Mouse (Mus musculus) lung, embryonic 15.5 days (tissue): ENCODE measurements at regions not wholly inside any gene's neighbourhood (a gene's known extent, or its start where the extent isn't known, plus 50 kb on each side); places are given as distances from the start of the nearest gene placed in this dataset.

Experiments used
- ATAC-seq: fragments of 200-750 bp; cut with Nextera tagmentation; 2 replicates; pipeline ENCODE4 v1.8.0; 2017; ENCODE audit warnings: moderate number of reproducible peaks, borderline replicate concordance; ENCODE audit not compliant: low FRiP score, low TSS enrichment; ENCODE audit errors: extremely low read depth
- H3K27ac ChIP-seq: fragments of 300-500 bp; sonication (generic); 2 replicates; pipeline ENCODE4 v1.5.1; 2015; ENCODE audit warnings: moderate library complexity, mild to moderate bottlenecking, inconsistent platforms
- H3K27me3 ChIP-seq: fragments of 300-500 bp; sonication (generic); 2 replicates; pipeline ENCODE4 v1.6.1; 2015; ENCODE audit warnings: inconsistent platforms
- H3K36me3 ChIP-seq: fragments of 300-500 bp; sonication (generic); 2 replicates; pipeline ENCODE4 v1.6.1; 2015; ENCODE audit warnings: inconsistent platforms
- H3K4me1 ChIP-seq: fragments of 300-500 bp; sonication (generic); 2 replicates; pipeline ENCODE4 v1.6.1; 2015; ENCODE audit warnings: inconsistent platforms
- H3K4me2 ChIP-seq: fragments of 300-500 bp; sonication (generic); 2 replicates; pipeline ENCODE4 v1.6.1; 2015; ENCODE audit warnings: inconsistent platforms, mild to moderate bottlenecking, moderate library complexity
- H3K4me3 ChIP-seq: fragments of 300-500 bp; sonication (generic); 2 replicates; pipeline ENCODE4 v1.5.1; 2015; ENCODE audit warnings: mild to moderate bottlenecking, inconsistent platforms
- H3K9ac ChIP-seq: fragments of 300-500 bp; sonication (generic); 2 replicates; pipeline ENCODE4 v1.6.1; 2015; ENCODE audit warnings: inconsistent platforms
- H3K9me3 ChIP-seq: fragments of 300-500 bp; sonication (generic); 2 replicates; pipeline ENCODE4 v1.6.1; 2016; ENCODE audit warnings: inconsistent platforms
- WGBS: fragments of 180-500 bp; shearing (Covaris S2); methylation state at CpG from one replicate; pipeline ENCODE4 v1.1.7; 2015; 5-methylcytosine and 5-hydroxymethylcytosine counted together

DNA sequence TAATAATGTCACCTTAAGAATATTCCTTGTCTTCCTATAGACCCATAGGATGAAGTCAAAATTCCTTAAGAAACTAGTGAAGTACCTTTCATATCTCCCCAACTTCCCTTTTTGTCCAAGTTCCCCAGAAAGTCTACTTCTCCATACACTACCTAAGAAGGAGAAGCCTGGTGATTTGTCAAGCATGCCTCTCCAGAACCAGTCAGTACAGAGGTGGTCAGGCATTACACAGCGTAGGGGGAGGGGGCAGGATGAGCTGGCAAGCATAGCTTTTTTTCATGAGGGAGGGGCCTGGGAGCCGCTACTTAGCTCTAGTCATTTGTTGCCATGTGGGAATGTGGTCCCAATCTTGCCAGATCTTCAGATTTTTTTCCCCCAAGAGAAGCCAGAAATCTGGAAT is 54.0 kb upstream of the Satb2 start:
- H3K4me3 ChIP-seq: no peak overlapping the region
- H3K36me3 ChIP-seq: no peaks in the 10 kb centered on the region
- no peaks in the 10 kb centered on the region for H3K4me1 ChIP-seq
- 68% methylated on average over 2 of the region's 2 CpGs for WGBS
- H3K27ac ChIP-seq: no peak overlapping the region
- no peak for ATAC-seq
- H3K9me3 ChIP-seq: no peaks in the 10 kb centered on the region
- no peaks in the 10 kb centered on the region for H3K27me3 ChIP-seq
- H3K4me2 ChIP-seq: no peak overlapping the region
- H3K9ac ChIP-seq: no peak overlapping the region

DNA sequence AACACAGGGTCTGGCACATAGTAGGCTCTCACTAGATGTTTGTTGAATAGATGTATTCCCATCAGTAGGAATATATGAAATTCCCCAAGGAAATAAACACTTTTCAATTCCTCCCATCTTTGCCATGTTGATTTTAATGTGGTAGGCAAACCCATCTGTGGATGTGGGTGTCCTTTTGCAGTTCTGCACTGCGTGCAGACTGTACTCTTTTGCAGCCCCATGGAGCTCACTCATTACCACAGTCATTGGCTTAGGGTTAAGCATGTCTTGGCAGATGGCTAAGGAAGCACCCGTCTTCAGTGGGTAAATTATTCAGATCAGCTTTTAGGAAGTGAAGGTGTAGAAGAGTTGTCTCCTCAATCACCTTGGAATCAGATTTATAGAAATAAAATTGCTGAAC is 54.8 kb upstream of the Satb2 start:
- H3K4me2 ChIP-seq: no peak overlapping the region
- no peak overlapping the region for H3K9ac ChIP-seq
- no peak overlapping the region for H3K4me3 ChIP-seq
- H3K27me3 ChIP-seq: no peaks in the 10 kb centered on the region
- ATAC-seq: no peak
- 84% methylated on average over 2 of the region's 2 CpGs for WGBS
- no peak overlapping the region for H3K27ac ChIP-seq
- no peaks in the 10 kb centered on the region for H3K36me3 ChIP-seq
- H3K9me3 ChIP-seq: no peaks in the 10 kb centered on the region
- H3K4me1 ChIP-seq: no peaks in the 10 kb centered on the region

DNA sequence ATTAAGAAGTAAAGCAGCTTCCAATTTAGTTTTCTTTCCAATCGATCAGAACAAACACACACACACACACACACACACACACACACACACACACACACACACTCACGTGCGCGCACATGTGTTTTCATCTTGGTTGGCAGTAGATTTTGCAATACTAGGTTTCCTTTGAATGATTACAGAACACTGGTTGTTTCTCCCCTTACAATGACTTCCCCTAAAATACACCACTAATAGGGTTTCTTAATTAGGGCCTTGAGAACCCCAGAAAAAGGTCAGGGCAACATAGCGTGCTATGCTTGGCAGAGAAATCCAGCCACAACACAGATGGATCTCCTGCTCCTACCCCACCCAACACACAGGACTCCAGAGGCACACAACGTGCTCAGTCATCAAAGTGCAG is 56.0 kb upstream of the Satb2 start:
- no peak overlapping the region for H3K4me3 ChIP-seq
- H3K36me3 ChIP-seq: no peaks in the 10 kb centered on the region
- no peaks in the 10 kb centered on the region for H3K9me3 ChIP-seq
- no peaks in the 10 kb centered on the region for H3K27me3 ChIP-seq
- WGBS: 82% methylated on average over 6 of the region's 6 CpGs
- ATAC-seq: no peak
- H3K4me2 ChIP-seq: no peak overlapping the region
- H3K9ac ChIP-seq: no peak overlapping the region
- H3K27ac ChIP-seq: no peak overlapping the region
- no peaks in the 10 kb centered on the region for H3K4me1 ChIP-seq

DNA sequence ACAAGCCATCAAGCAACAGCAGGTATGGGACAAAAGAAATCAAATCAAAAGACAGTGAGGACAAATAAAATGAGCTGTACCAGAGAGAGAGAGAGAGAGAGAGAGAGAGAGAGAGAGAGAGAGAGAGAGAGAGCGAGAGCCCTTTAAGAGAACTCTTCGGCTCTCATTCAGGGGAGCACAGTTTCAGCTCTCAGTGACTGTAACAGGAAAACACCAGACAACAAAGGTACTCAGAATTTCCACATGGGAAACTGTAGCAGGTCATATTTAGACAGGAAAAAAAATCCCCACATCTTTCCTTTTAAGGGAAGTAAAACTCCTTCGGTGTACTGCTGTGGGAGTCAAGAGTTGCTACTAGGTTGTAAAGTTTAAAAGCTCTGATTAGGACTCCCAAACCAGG is 57.9 kb upstream of the Satb2 start:
- H3K27ac ChIP-seq: no peak overlapping the region
- 78% methylated on average over 3 of the region's 3 CpGs for WGBS
- H3K4me2 ChIP-seq: no peak overlapping the region
- no peak overlapping the region for H3K9ac ChIP-seq
- H3K4me3 ChIP-seq: no peak overlapping the region
- no peaks in the 10 kb centered on the region for H3K36me3 ChIP-seq
- H3K27me3 ChIP-seq: no peaks in the 10 kb centered on the region
- no peaks in the 10 kb centered on the region for H3K4me1 ChIP-seq
- no peak for ATAC-seq
- H3K9me3 ChIP-seq: no peaks in the 10 kb centered on the region

DNA sequence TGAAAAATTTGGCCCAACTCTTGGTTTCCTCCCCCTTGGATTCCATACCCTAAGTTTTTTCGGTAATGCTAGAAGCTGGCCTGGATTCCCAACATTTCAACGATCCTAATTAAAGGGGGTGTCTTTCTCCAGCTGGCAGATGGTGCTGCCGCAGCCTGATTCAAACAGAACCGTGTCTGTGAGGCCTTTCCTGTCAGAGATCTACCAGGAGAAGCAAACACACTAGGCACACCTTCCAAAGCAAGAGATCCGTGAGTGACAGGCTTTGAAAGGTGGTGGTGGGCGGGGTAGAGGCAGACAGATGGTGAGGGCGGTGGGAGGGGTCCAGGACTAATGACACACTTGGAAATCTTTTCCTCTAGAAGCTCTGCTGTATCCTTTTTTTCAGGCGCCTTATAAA is 61.8 kb upstream of the Satb2 start:
- Histone ChIP-seq H3K27ac (no peak overlapping the region), H3K4me3 (no peak overlapping the region)
- 29% methylated on average over 8 of the region's 8 CpGs for WGBS

DNA sequence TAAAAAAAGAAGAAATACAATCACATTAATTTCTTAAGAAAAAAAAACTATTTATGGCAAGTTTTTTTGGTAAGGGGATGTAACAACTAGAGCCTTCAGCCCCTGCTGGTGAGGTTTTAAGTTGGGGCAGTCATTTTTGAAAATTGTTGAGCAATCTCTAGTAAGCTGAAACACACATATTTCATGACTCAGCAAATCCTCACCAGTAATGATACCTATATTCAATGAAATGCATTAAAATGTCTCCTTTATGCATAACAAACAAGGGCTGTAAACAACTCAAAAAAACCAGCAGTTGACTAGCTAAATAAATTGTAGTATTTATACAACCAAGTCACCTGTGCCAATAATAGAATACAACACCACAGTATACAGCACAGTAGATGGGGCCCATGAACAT is 63.1 kb upstream of the Satb2 start:
- no peak for ATAC-seq
- Histone ChIP-seq H3K27ac (no peak overlapping the region), H3K4me2 (no peak overlapping the region), H3K4me1 (no peaks in the 10 kb centered on the region), H3K4me3 (no peak overlapping the region), H3K27me3 (no peaks in the 10 kb centered on the region), H3K9ac (no peak overlapping the region), H3K9me3 (no peaks in the 10 kb centered on the region), H3K36me3 (no peaks in the 10 kb centered on the region)

More for the DNA sequence above, 61.8 kb upstream of the Satb2 start:
- no peaks in the 10 kb centered on the region for H3K27me3 ChIP-seq
- H3K9me3 ChIP-seq: no peaks in the 10 kb centered on the region
- no peak for ATAC-seq
- H3K4me2 ChIP-seq: no peak overlapping the region
- H3K9ac ChIP-seq: no peak overlapping the region
- no peaks in the 10 kb centered on the region for H3K4me1 ChIP-seq
- H3K36me3 ChIP-seq: no peaks in the 10 kb centered on the region

DNA sequence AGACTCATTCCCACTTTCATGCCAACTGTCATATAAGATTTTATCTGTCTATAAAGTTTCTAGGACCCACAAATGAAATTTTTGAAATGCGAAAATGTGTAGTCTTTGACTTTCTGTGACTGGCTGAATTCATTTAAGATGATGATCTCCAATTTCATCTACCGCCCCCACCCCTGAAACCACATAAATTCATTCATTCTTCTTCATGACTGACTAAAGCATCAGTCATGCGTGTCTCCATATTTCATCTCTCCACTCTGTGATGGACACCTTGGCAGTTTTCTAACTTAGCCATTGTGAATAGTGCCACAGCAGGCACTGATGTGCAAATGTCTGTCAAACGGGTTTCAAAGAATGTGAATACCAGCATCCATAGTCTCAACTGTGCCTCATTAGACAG is 75.4 kb upstream of the Satb2 start:
- Histone ChIP-seq H3K4me2 (no peak overlapping the region), H3K36me3 (no peaks in the 10 kb centered on the region), H3K9me3 (no peaks in the 10 kb centered on the region), H3K4me1 (no peaks in the 10 kb centered on the region), H3K27me3 (no peaks in the 10 kb centered on the region), H3K27ac (no peak overlapping the region), H3K9ac (no peak overlapping the region), H3K4me3 (no peak overlapping the region)
- WGBS: 82% methylated on average over 4 of the region's 4 CpGs
- no peak for ATAC-seq

DNA sequence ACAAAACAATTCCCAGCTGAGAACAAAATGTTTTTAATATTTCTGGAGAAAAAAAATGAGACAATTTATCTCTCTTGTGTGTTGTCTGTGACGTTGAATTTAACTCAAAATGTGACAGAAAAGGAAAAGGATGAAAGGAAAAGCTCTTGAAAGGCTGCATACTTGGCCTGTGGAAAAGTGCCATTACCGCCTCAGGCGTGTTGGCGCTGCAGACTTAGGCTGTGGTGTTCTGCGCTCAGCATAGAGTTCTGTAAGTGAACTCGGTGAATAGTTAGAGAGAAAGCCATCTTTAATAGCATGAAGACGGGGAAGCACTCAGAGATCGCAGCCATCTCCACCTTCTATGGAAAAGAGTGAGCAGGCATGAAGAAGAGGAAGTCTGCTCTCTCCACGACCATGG is 77.5 kb upstream of the Satb2 start:
- ATAC-seq: no peak
- WGBS: 79% methylated on average over 9 of the region's 9 CpGs
- H3K4me1 ChIP-seq: no peaks in the 10 kb centered on the region

DNA sequence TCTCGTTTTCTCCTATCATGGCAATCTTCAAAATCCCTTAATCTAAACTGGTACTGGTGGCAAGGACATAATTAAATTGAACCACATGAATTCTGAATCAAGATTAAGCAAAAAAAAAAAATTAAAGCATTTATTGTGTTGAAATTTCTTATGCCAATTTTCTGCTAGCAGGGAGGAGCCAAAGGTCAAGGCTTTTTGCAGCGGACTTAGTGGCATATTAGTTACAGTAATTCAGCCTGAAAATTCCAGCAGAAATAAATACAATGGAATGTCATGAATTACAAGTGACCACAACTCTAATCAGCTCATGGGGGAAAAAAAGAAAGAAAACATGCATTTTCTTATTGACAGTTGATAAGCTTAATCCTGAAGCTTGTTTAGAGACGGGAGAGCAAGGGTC is 80.8 kb upstream of the Satb2 start:
- Histone ChIP-seq H3K9ac (no peak overlapping the region), H3K9me3 (no peaks in the 10 kb centered on the region), H3K4me2 (no peak overlapping the region), H3K27ac (no peak overlapping the region), H3K4me1 (no peaks in the 10 kb centered on the region), H3K4me3 (no peak overlapping the region), H3K27me3 (no peaks in the 10 kb centered on the region), H3K36me3 (no peaks in the 10 kb centered on the region)
- no peak for ATAC-seq
- WGBS: 65% methylated on average over 3 of the region's 3 CpGs

More for the DNA sequence above, 77.5 kb upstream of the Satb2 start:
- no peak overlapping the region for H3K4me3 ChIP-seq
- H3K27ac ChIP-seq: no peak overlapping the region
- no peaks in the 10 kb centered on the region for H3K27me3 ChIP-seq
- H3K9me3 ChIP-seq: no peaks in the 10 kb centered on the region
- H3K36me3 ChIP-seq: no peaks in the 10 kb centered on the region
- no peak overlapping the region for H3K9ac ChIP-seq
- no peak overlapping the region for H3K4me2 ChIP-seq

DNA sequence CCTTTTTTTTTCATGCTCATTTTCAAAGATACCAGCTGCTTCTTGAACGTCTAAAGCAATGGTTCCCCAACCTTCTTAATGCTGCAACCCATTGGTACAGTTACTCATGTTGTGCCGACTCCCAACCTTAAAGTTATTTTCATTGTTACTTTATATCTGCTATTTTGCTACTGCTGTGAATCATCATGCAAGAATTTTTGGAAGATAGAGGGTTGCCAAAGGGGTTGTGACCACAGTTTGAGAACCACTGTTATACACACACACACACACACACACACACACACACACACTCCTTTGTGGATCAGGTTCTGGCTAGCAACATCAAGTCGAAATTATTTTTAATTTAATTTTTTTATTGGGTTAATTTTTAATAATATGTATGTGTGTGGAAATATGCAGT is 96.8 kb upstream of the Satb2 start:
- no peaks in the 10 kb centered on the region for H3K9me3 ChIP-seq
- no peak overlapping the region for H3K9ac ChIP-seq
- no peak overlapping the region for H3K4me3 ChIP-seq
- no peaks in the 10 kb centered on the region for H3K27me3 ChIP-seq
- 63% methylated on average over 3 of the region's 3 CpGs for WGBS
- ATAC-seq: no peak
- H3K36me3 ChIP-seq: no peaks in the 10 kb centered on the region
- H3K4me2 ChIP-seq: no peak overlapping the region
- no peaks in the 10 kb centered on the region for H3K4me1 ChIP-seq
- H3K27ac ChIP-seq: no peak overlapping the region

DNA sequence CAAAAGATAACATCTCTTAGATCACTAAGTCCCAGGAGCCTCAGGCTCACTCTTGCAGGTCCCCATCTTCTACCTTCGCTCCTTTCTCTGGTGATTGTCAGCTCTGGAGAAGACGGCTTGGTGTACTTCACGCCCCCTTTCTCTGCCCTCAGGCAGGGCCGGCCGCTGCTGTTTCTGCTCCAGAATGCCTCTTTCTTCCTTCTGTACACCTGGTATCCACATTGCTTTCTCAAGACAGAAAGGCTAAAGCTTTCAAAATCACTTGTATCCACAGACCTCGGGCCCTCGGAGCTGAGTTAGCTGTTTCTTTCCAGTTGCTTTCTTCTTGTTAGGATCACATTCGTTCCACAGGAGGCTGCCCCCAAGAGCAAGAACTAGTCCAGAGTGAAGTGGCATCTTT is 98.2 kb upstream of the Satb2 start:
- no peak for ATAC-seq
- no peaks in the 10 kb centered on the region for H3K9me3 ChIP-seq
- H3K4me1 ChIP-seq: no peaks in the 10 kb centered on the region
- no peak overlapping the region for H3K27ac ChIP-seq
- H3K4me3 ChIP-seq: no peak overlapping the region
- WGBS: 52% methylated on average over 8 of the region's 8 CpGs
- H3K27me3 ChIP-seq: no peaks in the 10 kb centered on the region
- no peak overlapping the region for H3K4me2 ChIP-seq
- H3K9ac ChIP-seq: no peak overlapping the region
- no peaks in the 10 kb centered on the region for H3K36me3 ChIP-seq

DNA sequence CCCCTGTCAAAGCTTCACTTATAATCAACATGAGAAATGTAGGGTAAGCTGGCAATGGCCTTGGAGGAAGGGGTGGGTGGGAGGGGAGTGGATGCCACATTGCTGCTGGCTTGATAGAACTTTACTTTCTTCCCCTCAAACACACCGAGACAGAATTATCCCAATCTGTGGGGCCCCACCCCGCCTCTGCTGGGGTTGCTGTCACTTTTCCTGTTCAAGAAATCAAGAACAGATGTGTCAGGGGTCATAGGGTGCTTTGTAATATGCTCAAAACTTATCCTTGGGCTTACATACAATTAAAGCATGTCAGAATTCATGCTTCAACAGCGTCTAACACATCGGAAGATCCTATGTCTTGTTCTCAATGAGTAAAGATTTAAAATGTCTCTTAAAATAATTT is 101.9 kb upstream of the Satb2 start:
- 68% methylated on average over 4 of the region's 4 CpGs for WGBS

DNA sequence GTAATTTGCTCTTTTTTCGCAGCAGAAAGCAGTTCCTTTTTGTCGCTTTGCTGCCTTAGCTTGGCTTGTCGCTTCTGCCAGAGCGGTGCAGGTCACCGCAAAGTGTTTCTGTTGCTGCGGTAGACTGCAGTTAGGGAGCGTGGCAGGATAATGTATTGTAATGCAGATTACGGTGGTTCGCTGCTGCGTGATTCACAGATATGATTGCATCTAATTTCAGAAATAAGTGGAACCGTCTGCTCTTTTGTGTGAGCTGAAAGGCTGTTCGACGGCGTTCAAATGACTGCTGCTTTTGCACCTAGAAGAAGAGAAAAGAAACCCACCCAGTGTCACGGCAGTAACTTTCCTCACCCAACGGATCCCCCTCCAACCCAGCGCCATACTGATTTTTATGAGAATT is 104.7 kb upstream of the Satb2 start:
- no peak overlapping the region for H3K9ac ChIP-seq
- H3K9me3 ChIP-seq: no peaks in the 10 kb centered on the region
- H3K27me3 ChIP-seq: no peaks in the 10 kb centered on the region
- no peak overlapping the region for H3K4me2 ChIP-seq
- H3K36me3 ChIP-seq: no peaks in the 10 kb centered on the region
- 66% methylated on average over 17 of the region's 17 CpGs for WGBS
- H3K4me3 ChIP-seq: no peak overlapping the region
- no peaks in the 10 kb centered on the region for H3K4me1 ChIP-seq
- H3K27ac ChIP-seq: no peak overlapping the region
- no peak for ATAC-seq

More for the DNA sequence above, 101.9 kb upstream of the Satb2 start:
- ATAC-seq: no peak
- Histone ChIP-seq H3K9ac (no peak overlapping the region), H3K4me3 (no peak overlapping the region), H3K27me3 (no peaks in the 10 kb centered on the region), H3K9me3 (no peaks in the 10 kb centered on the region), H3K36me3 (no peaks in the 10 kb centered on the region), H3K27ac (no peak overlapping the region), H3K4me2 (no peak overlapping the region), H3K4me1 (no peaks in the 10 kb centered on the region)
